Mouse (Mus musculus) small intestine, adult 2 months (tissue): Measurements from ENCODE around the gene Kansl3.

Experiments used
- CTCF ChIP-seq: fragments of 200-500 bp; IDR thresholded peaks from 2 replicates; pipeline ENCODE4 v1.5.1; 2012; ENCODE audit warnings: low read depth, mild to moderate bottlenecking, control low read depth, inconsistent platforms, low read length, moderate library complexity, mixed read lengths; ENCODE audit not compliant: insufficient replicate concordance, insufficient read length; ENCODE audit errors: extremely low read depth
- POLR2A ChIP-seq: fragments of 200-500 bp; IDR thresholded peaks from 2 replicates; pipeline ENCODE4 v1.6.1; 2012; ENCODE audit warnings: low read depth, mild to moderate bottlenecking, control low read depth, inconsistent platforms, low read length, moderate library complexity

- TF ChIP-seq CTCF = no peak
- TF ChIP-seq POLR2A = no peak
Observed at GRCm38 (mm10) chr1:36302273-36302672, 66.7 kb downstream of the Kansl3 start.
